Mouse (Mus musculus): ENCODE data around the gene Arsa.

GRCm38 (mm10) chr15:89454857-89455256 is 22.4 kb downstream of the Arsa start:
- no peak for TF ChIP-seq POLR2A (IDR thresholded peaks at IDR 0.05; ENCODE audit: insufficient read depth, low read depth, low read length)
- TF ChIP-seq CTCF (IDR thresholded peaks at IDR 0.05; ENCODE audit: insufficient read depth, low read depth, low read length): no peak

Measured in olfactory bulb, adult 2 months (tissue).